Mouse (Mus musculus): ENCODE results near the gene Zfp60.

- TF ChIP-seq CTCF (IDR thresholded peaks at IDR 0.05; ENCODE audit: extremely low read depth, insufficient read length, insufficient replicate concordance, low read depth, low read length) (no peak), POLR2A (IDR thresholded peaks at IDR 0.05; ENCODE audit: low read depth, low read length) (no peak)
Observed at GRCm38 (mm10) chr7:27687043-27687442, 44.1 kb upstream of the Zfp60 start.
